ENCODE assay signal across 14 mouse cellular contexts in genomic region chr2:30752471-30752870, GRCm38 (mm10).
"Had no signal": no experiment of that assay in that cellular context is flagged by ENCODE, and none has a peak within 500 bp of the region (broad histone marks: within the 10 kb centered on the region; RNA-seq: fewer than 3 reads in every experiment).

No protein-coding gene starts in this region.

- H3K27ac ChIP-seq: hindbrain, embryonic 13.5 days; hindbrain, embryonic 14.5 days; hindbrain, embryonic 15.5 days; left cerebral cortex, adult 2 months had no signal

- H3K4me3 ChIP-seq: heart, embryonic 12.5 days; heart, embryonic 13.5 days; heart, embryonic 15.5 days; hindbrain, embryonic 10.5 days; hindbrain, embryonic 12.5 days; hindbrain, embryonic 13.5 days; hindbrain, embryonic 15.5 days; intestine, embryonic 15.5 days; kidney, embryonic 15.5 days; layer of hippocampus, adult 2 months; left cerebral cortex, adult 2 months had no signal

- DNase-seq: layer of hippocampus, adult 9-11 months; layer of hippocampus, postnatal 36 days had no signal
